Mouse (Mus musculus): ENCODE data around the gene Fbxo36. TPM values are rescaled to one million over a fixed set of nuclear protein-coding genes. Genes with fewer than 3 reads are reported as not detected.

Gene Fbxo36
- 7.4 and 8.4 TPM in 2 replicates for polyA plus RNA-seq (2012; rRNA removed)

DNA sequence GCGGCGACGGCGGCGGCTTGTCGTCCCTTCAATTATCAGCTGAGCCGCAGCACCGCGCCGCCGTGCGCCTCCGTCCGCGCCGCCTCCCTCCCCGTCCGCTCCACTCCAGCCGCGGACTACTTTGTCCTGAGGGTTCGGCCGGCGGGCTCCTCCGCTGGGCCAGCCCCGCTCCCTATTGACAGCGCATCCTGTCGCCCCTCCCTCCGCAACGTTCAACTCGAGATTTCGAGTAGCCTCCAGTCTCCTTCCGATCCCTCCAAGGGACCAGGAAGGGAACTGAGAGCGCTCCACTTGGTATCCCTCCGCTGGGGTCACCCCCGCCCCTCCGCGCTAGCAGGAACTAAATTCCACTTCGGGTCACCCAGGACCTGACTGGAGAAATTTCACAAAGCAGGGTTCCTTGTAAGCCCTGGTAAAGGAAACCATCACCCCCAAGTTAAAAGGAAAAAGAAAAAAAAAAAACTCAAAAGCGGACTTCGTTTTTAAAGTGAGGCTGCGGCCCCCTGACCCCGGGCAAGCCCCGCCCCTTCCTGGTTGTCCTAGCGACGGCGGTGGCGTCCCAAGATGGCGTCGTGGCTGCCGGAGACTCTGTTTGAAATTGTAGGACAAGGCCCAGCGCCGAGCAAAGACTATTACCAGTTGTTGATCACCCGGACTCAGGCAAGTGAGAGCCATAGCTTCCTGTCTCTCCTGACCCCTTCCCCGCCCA lies at the start of gene Fbxo36:
Gene Fbxo36, plus strand, starts transcription at position 533 of the 709 bp plus-strand sequence.
- peak; percentile 83 to 90 for DNase-seq (ENCODE audit: extremely low spot score in 1 of 2, low spot score in 1 of 2)

DNA sequence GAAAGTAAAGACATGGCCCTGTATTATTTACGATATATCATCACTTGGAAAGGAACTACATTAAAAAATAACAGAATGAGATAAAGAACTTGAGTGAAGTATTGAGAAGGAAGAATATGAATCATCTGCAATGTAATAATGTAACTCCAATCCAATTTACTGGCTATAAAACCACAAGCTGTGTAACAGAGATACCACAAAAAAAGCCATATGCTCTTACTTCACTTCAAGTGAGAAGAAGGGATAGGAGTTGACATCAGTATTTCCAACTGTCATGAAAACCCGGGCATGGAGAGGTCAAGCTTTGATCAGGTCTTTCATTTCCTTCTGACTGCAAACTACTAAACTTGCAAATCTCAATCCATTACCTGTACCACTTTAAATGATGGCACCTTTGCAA lies 48.2 kb upstream of the Fbxo36 start:
- DNase-seq (ENCODE audit: extremely low spot score in 1 of 2, low spot score in 1 of 2) = no peak

DNA sequence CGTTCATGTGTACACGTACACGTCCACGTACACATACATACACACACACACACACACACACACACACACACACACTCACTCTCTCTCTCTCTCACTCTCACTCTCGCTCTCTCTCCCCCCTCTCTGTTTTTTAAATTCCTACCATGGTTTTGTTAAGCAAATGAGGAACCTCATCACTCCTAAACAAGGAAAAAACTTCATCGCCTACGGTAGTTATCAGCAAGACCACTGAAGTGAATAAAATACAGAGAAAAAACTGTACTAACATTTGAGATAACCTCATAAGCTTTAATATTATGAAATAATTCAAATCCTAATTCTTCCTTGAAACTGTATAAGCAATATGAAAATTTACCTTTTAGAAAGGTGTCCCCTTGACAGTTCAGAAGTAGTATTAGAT lies 44.3 kb upstream of the Fbxo36 start:
- no peak for DNase-seq (ENCODE audit: extremely low spot score in 1 of 2, low spot score in 1 of 2)

DNA sequence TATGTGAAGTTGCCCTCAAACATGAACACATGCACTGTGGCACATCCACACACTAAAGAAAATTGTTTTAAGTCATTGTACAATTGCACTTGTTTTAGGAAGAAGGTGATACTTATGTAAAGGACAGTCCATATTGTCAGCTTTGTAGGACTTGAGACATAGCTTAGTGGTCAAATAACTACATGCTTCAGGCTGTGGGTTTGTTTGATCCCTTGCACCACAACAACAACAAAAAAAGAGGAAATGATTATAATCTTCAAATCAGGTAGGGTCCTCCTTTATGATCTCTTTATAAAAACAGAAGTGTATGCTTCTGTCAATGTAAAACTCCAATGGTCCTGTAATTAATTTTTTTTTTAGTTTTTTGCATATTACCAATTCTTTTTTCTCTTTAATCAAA lies 40.5 kb upstream of the Fbxo36 start:
- DNase-seq (ENCODE audit: extremely low spot score in 1 of 2, low spot score in 1 of 2) = no peak

DNA sequence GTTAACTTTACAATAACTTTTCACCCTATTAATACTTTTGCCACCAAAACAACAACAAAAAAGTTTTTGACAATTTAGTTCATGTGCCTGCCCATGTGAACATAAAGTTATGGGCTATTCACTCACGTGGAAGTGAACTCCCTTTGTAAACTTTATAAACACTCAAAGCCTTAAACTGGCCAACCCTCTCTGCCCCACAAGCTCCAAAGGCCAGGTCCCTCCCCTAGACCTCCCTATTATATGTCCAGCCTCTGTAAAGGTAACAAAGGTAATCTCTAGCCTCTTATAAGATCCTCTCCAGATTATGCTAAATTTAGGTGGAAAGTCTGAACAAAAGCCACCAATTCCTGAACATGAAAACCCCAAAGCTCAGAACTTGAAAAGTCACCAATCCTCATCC lies 35.9 kb upstream of the Fbxo36 start:
- no peak for DNase-seq (ENCODE audit: extremely low spot score in 1 of 2, low spot score in 1 of 2)

DNA sequence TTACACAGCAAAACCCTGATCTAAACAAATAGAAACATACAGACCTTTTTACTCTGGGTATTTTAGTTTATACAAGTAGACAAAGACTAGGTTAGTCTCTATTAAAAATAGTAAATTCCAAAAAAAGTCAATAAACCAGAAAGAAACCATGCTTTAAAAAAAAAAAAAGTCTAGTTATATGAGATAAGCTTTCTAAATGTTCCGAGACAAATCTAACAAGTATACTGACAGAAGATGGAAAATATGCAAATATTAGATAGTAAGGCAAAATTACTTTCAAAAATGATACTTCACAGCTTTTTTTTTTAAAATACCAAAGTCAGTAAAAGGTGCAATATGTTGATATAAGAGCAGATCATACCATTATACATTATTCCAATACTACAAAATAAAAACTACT lies 22.0 kb upstream of the Fbxo36 start:
- DNase-seq (ENCODE audit: extremely low spot score in 1 of 2, low spot score in 1 of 2) = no peak

DNA sequence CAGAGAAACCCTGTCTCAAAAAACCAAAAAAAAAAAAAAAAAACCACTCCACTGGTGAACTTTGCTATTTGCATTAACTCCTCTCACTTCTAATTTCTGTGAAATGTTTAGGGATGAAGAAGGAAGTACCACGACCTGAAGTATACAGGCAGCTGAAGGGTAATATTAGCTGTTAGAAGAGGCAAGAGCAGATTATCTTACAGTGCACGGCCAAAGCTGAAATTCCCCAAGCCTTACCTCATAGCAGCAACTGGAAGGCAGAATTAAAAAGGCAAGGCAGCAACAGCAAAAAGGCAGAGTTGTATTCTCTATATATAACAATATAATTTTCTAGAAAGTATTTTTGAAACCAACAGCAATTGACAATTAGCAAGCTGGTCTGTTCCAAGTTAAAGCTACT lies 14.6 kb upstream of the Fbxo36 start:
- no peak for DNase-seq (ENCODE audit: extremely low spot score in 1 of 2, low spot score in 1 of 2)

DNA sequence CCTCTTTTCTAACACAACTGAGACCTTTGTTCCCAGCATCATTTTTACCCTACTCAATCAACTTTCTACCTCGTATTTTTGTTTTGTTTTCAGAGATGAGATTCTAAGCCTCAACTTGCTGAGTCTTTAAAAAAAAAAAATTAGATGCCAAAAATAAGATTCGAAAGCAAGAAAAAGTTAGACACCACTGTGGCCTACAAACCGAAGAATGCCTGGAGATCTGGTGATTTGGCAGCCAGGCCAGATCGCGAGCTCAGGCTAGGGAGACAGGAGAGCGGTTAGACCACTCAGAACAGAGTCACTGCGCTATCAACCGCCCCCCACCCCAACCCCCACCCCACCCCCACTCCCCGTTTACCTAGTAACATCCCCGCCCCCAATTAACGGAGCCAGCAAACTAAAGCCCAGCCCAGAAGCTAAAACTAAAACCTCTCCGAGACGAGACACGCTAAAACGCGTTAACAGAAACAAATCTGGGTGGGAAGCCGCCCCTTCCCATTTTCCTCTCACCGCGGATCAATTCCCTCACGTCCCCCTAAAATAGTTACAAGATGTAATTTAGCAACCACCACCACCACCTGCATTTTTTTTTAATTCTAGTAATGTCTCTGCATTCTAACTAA lies 2.0 kb upstream of the Fbxo36 start:
- no peak for DNase-seq (ENCODE audit: extremely low spot score in 1 of 2, low spot score in 1 of 2)

DNA sequence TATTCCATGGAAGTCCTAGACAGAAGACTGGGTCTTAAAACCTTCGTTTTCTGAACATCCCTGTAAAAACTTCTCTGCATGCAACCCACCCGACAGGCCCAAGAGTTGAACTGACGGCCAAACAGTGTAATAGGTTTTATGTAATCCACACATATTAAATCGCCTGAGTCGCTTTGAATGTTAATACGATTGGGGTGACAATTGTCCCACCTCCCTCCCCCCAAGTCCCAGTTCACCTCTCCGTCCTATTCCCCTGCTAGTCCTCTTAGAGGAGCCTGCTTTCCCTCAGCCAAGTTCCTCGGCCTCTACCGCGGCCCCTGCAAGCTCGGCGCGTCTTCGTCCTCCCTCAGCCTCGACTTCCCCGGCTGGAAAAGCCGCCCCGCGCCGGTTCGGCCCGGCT lies 1.5 kb upstream of the Fbxo36 start:
- no peak for DNase-seq (ENCODE audit: extremely low spot score in 1 of 2, low spot score in 1 of 2)

DNA sequence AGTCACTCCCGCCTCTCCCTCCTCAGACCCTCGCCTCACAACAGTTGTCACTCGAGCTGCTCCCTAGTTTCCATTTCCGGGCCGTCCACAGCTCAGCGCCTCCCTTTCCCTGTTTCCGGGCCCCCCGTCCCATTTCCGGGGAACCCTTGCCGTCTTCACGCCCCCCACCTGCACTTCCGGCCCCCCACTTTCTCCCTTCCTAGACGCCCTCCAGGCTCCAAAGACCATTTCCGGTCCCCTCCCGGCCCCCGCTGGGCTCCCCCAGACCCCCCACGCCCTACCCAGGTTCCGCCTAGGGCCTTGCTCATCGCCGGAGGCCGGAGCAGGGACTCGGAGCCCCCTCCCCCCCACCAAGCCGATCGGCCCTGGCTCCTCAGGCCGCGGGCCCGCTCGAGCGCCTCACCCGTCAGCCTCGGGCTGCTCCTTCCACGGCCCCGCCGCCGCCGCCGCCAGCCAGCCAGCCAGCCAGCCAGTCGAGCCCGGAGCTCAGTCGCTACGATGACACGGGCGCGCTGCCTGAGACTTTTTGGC lies 955 bp upstream of the Fbxo36 start:
- peak; percentile 46 to 75 for DNase-seq (ENCODE audit: extremely low spot score in 1 of 2, low spot score in 1 of 2)

DNA sequence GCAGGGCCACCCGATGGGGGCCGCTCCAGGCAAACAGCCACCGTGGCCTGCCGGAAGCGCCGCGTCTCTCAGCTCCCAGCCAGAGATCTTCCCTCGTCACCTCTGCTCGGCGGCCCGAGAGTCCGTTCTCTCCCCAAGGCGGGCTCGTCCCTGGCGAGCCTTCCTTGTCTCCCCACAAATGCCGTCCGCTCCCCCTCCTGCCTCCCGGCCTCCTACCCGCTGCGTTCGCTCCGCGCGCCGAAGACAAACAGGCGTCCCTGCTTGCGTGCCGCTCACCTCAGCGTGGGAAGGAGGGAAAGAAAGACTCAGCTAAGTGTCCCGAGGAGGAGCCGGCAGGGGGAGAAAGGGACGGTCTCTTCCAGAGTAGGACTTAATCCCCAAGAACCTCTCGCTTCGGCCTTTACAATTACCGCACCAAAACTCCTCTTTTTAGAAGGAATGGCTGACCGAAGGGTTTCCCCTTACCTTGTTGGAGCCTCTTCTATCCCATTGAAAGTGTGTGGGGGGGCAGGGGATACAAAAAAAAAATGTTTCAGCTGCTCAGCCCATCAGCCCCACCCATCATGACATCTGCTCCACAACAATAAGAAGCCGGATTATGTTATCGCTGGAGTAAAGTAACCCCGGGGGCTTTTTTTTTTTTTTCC lies 500 bp downstream of the Fbxo36 start, which contains the start of gene Trip12:
Gene Trip12, minus strand, starts transcription at position 499 of the 647 bp plus-strand sequence.
- DNase-seq (ENCODE audit: extremely low spot score in 1 of 2, low spot score in 1 of 2) = peak in 1 of 2 experiments; percentile 63

DNA sequence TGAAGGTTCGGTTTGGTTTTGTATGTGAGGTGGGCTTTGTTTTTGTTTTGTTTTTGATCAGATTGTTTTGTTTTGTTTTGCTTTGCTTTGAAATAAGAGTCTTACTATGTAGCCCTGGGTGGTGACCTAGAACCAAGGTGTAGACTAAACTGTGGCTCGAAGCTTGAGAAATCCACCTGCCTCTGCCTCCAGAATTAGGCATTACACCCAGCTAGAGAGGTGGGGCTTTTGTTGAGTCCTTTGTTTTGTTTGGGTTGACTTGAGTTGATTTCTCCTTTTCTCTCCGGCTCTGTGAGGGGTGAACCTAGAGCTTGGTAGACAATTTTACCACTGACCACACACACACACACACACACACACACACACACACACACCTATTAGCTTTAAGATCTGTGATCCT lies 1.4 kb downstream of the Fbxo36 start:
- DNase-seq (ENCODE audit: extremely low spot score in 1 of 2, low spot score in 1 of 2) = no peak

DNA sequence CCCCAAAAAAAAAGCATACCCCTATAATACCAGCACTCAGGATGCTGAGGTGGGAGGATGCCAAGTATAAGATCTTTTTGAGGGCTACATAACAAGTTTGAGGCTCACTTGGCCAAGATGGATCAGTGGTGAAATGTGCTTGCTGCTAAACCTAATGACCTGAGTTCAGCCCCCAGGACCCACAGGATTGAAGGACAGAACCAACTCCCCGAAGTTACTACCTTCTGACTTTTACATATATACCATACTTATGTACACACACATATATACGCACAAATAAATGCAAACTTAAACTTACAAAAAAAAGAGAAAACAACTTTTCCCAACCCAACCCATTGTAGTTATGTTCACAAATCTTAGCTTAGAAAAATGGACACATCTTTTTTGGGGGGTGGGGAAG lies 3.7 kb downstream of the Fbxo36 start:
- DNase-seq (ENCODE audit: extremely low spot score in 1 of 2, low spot score in 1 of 2) = no peak

DNA sequence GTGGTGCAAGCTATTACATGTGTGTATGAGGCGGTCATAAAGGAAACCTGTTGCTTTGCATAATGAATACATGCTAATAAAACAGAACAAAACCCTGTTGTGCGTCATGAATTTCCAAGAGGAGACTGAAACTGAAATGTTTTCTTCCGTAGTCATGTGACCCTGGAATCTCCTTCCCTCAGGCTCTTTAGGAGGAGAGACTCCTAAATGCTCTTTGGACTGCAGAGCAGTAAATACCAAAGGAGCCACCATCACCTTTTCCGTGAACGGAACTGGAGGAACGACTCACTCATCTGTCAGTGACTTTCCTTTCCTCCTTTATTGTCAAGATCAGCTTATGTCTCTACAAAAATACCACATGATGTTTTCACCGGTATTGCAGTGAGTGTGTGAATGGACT lies 8.1 kb downstream of the Fbxo36 start:
- DNase-seq (ENCODE audit: extremely low spot score in 1 of 2, low spot score in 1 of 2) = no peak

DNA sequence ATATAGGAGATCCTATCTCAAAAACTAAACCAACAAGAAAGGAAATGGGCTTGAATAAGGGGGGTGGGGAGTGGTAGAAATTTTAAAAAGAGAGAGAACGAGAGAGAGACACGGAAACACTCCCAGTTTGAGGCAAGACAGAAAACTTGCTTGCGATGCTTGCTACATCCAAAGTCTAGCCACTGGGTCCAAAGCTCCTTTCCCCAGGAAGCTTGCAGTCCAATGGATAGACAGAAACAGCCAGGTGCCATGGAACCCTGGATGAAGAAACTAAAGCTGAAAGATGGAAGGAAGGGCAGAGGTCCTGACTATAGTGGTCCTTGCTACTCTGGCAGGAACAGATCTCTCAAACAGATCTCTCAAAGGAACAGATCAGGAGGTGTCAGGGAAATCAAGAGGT lies 8.7 kb downstream of the Fbxo36 start:
- no peak for DNase-seq (ENCODE audit: extremely low spot score in 1 of 2, low spot score in 1 of 2)

DNA sequence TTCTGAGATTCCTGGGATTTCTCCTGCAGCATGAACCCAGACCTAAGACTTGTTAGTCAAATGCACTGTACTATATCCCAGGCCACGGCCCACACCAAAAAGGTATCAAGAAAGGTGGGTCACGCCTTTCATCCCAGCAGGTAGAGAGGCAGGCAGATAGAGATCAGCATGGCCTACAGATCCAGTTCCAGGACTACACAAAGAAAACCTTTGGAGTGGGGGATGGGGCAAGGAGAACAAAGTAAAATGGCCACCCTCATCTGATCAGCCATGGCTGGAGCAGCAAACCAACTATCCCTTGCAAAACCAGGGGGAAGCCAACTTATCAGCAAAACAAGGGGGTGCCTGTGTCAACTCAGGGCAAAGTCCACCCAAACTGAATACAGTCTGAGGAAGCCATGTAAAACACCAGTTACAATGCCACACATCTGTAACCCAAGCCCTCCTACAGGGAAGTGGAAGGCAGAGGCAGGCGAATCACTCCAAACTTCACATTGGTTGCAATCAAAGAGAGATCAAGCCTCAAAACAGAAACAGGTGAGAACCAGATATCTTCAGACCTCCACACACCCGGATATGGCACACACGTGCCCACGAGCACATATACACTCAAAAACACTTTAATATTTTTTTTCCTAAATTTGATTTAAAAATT lies 9.3 kb downstream of the Fbxo36 start:
- no peak for DNase-seq (ENCODE audit: extremely low spot score in 1 of 2, low spot score in 1 of 2)

DNA sequence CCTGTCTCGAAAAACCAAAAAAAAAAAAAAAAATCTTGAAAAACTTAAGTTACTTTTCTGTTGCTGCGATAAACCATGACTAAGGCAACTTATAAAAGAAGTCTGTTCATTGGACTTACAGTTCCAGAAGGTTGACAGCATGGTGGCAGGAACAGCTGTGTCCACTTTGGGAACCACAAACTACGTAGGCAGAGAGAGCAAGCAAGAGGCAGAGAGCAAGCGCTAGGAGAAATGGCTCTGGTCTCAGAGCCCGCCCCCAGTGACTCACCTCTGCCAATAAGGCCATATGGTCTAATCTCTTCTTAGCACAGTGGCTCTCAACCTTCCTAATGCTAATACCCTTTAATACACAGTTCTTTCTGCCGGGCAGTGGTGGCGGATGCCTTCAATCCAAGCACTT lies 10.2 kb downstream of the Fbxo36 start:
- DNase-seq (ENCODE audit: extremely low spot score in 1 of 2, low spot score in 1 of 2) = no peak

DNA sequence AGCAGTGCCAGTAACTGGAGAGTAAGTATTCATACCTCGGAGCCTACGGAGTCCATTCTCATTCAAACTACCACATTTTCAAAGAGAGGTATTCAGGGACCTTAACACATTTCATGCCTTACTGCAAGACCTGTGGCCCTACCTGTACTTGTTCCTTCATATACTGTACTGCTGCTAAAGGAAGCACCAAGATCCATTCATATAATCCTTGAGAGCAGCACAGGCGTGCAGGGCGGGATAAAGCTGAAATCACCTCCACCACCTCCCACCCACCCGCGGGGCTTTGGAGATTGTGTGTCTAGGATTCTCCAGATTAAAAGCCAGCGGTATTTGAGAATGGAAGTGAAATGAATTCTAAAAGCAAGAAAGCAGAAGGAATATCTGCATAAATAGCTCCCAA lies 10.8 kb downstream of the Fbxo36 start:
- no peak for DNase-seq (ENCODE audit: extremely low spot score in 1 of 2, low spot score in 1 of 2)

DNA sequence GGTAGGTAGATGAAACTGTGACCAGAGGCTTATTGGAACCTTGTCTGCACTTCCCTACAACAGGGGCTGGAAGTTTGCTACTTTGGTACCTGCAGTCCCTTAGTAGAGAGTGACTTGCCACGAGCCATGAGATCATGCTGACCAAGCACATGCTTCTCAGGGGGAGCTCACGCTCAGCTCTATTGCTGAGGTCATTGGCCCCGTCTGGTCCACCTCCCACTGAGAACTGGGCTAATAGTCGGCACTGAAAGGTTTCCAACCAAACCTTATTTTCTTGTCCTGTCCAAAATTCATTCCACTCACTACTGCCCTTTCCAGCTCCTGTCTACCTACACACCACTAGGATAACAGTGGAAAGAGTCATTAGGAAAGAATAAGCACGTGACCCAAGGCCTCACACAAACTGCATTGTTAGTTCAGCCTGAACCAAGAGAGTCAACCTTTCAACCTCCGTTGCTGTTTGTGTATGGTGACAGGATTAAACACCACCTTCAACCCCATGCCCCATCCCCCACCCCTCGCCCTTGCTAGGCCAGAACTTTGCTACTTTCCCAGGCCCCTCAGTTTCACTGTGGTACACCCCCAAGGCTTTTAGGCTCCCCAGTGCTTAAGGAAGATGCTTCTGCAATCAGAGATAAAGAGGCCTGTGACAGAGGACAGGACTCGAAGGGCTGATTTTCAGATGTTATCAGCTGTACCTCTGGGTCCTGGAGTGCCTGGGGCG lies 12.0 kb downstream of the Fbxo36 start:
- DNase-seq (ENCODE audit: extremely low spot score in 1 of 2, low spot score in 1 of 2) = no peak

DNA sequence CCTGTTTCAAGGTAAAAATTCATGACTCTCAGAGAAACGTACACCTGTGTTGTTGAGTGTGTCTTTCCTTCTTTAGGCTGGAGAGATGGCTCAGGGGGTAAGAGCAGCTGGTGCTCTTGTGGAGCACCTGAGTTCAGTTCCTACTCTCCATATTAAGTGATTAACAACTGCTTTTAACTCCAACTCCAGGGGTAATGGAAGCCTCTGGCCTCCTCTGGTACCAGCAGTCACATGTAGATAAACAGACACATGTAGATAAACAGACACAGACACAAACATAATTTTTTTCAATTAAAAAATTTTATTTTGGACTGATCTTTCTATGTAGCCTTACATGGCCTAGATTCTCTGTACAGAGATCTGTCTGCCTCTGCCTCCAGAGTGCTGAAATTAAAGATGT lies 14.1 kb downstream of the Fbxo36 start:
- no peak for DNase-seq (ENCODE audit: extremely low spot score in 1 of 2, low spot score in 1 of 2)

DNA sequence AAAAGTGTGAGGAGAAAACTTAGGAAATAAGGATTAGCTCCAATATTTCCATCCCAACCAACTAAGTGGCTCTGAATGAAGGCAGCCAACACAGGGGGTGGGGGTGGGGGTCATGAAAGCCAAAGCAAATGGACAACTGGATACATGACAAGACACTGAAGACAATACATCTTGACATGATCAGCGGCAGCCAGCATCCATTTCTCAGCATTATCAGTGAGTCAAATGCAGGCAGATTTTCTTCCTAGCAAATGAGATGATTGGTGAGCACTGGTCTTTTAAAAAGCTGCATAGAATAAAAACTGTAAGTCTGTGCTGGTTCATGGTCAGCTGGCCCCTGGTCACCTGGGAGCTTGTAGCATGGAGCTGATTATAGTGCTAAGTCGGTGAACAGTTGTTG lies 15.3 kb downstream of the Fbxo36 start:
- no peak for DNase-seq (ENCODE audit: extremely low spot score in 1 of 2, low spot score in 1 of 2)
